Mouse (Mus musculus) testis, adult 2 months (tissue): ENCODE measurements around the gene Etnppl. TPM values are rescaled to one million over a fixed set of nuclear protein-coding genes. Genes with fewer than 3 reads are reported as not detected.
A peak's percentile ranks its signal among the peaks of the same experiment; 100 is the strongest.

Source experiments
- H3K27ac ChIP-seq: fragments of 200-500 bp; 2 replicates; pipeline ENCODE4 v1.5.1; 2012; ENCODE audit warnings: low read depth, low read length; ENCODE audit not compliant: control insufficient read depth, insufficient read depth
- H3K27me3 ChIP-seq: fragments of 200-500 bp; 2 replicates; pipeline ENCODE4 v1.6.1; 2012; ENCODE audit warnings: mild to moderate bottlenecking, low read length, moderate library complexity; ENCODE audit not compliant: control insufficient read depth, insufficient read depth
- H3K36me3 ChIP-seq: fragments of 200-500 bp; 2 replicates; pipeline ENCODE4 v1.6.1; 2012; ENCODE audit warnings: mild to moderate bottlenecking, low read length; ENCODE audit not compliant: control insufficient read depth, insufficient read depth
- H3K4me1 ChIP-seq: fragments of 200-500 bp; 2 replicates; pipeline ENCODE4 v1.6.1; 2012; ENCODE audit warnings: low read length; ENCODE audit not compliant: control insufficient read depth, insufficient read depth
- H3K4me3 ChIP-seq: fragments of 200-500 bp; 2 replicates; pipeline ENCODE4 v1.5.1; 2012; ENCODE audit warnings: low read depth, mild to moderate bottlenecking, low read length, moderate library complexity, mixed read lengths; ENCODE audit not compliant: control insufficient read depth
- CTCF ChIP-seq: fragments of 200-500 bp; IDR thresholded peaks from 2 replicates; pipeline ENCODE4 v1.5.1; 2012; ENCODE audit warnings: low read depth, mild to moderate bottlenecking, inconsistent platforms, low read length, moderate library complexity; ENCODE audit not compliant: control insufficient read depth, insufficient read depth, insufficient replicate concordance
- POLR2A ChIP-seq: fragments of 200-500 bp; IDR thresholded peaks from 2 replicates; pipeline ENCODE4 v1.6.1; 2012; ENCODE audit warnings: low read depth, mild to moderate bottlenecking, inconsistent platforms, low read length, moderate library complexity; ENCODE audit not compliant: control insufficient read depth
- polyA plus RNA-seq: library from polyadenylated mRNA; depleted of rRNA; stranded (reverse); fragments of >200 nt; gene quantifications from 2 replicates; pipeline ENCODE4 v1.2.3, GENCODE M21; 2012

Etnppl gene
- polyA plus RNA-seq, 1 experiment = not detected

GRCm38 (mm10) chr3:130620517-130621146 lies 3.4 kb downstream of the Etnppl start:
- no peaks in the 10 kb centered on the region for H3K27me3 ChIP-seq
- H3K27ac ChIP-seq = no peak overlapping the region
- H3K36me3 ChIP-seq = no peaks in the 10 kb centered on the region
- TF ChIP-seq CTCF (no peak), POLR2A (no peak)
- no peak overlapping the region for H3K4me3 ChIP-seq
- no peaks in the 10 kb centered on the region for H3K4me1 ChIP-seq

- Histone ChIP-seq H3K4me1 (no peaks in the 10 kb centered on the region; the same call in 1 of the 2 replicates), H3K27me3 (no peaks in the 10 kb centered on the region), H3K36me3 (no peaks in the 10 kb centered on the region), H3K27ac (no peak overlapping the region), H3K4me3 (no peak overlapping the region)
- TF ChIP-seq POLR2A = no peak
- no peak; the same call in 1 of the 2 replicates for TF ChIP-seq CTCF
These were observed 11.1 kb downstream of the Etnppl start for GRCm38 (mm10) chr3:130628358-130628757.

- Histone ChIP-seq H3K4me3 (no peak overlapping the region), H3K4me1 (peaks cover 2% of the 10 kb centered on the region; the same call in 1 of the 2 replicates)
These were observed 16.6 kb downstream of the Etnppl start for GRCm38 (mm10) chr3:130633859-130634258.

GRCm38 (mm10) chr3:130646110-130646810 lies 29.0 kb downstream of the Etnppl start:
- H3K27me3 ChIP-seq = no peaks in the 10 kb centered on the region
- no peaks in the 10 kb centered on the region for H3K36me3 ChIP-seq
- no peaks in the 10 kb centered on the region for H3K4me1 ChIP-seq
- H3K27ac ChIP-seq = no peak overlapping the region
- H3K4me3 ChIP-seq = no peak overlapping the region
- TF ChIP-seq CTCF (no peak), POLR2A (no peak)

More at GRCm38 (mm10) chr3:130633859-130634258, 16.6 kb downstream of the Etnppl start:
- Histone ChIP-seq H3K27me3 (no peaks in the 10 kb centered on the region), H3K27ac (peak overlapping the region; percentile 72), H3K36me3 (no peaks in the 10 kb centered on the region)
- TF ChIP-seq CTCF (no peak), POLR2A (no peak)

- Histone ChIP-seq H3K27ac (no peak overlapping the region), H3K36me3 (no peaks in the 10 kb centered on the region), H3K4me1 (no peaks in the 10 kb centered on the region), H3K27me3 (no peaks in the 10 kb centered on the region), H3K4me3 (no peak overlapping the region)
- no peak for TF ChIP-seq POLR2A
- TF ChIP-seq CTCF = no peak
These were observed 32.3 kb downstream of the Etnppl start for GRCm38 (mm10) chr3:130649569-130649968.

- no peaks in the 10 kb centered on the region for H3K27me3 ChIP-seq
- no peak overlapping the region for H3K4me3 ChIP-seq
- no peaks in the 10 kb centered on the region for H3K4me1 ChIP-seq
- H3K36me3 ChIP-seq = no peaks in the 10 kb centered on the region
- no peak overlapping the region for H3K27ac ChIP-seq
- TF ChIP-seq POLR2A = no peak
- no peak for TF ChIP-seq CTCF
These were observed 43.4 kb downstream of the Etnppl start for GRCm38 (mm10) chr3:130660619-130661018.

- TF ChIP-seq CTCF (no peak), POLR2A (no peak)
- no peaks in the 10 kb centered on the region for H3K27me3 ChIP-seq
- H3K4me3 ChIP-seq = no peak overlapping the region
- H3K36me3 ChIP-seq = no peaks in the 10 kb centered on the region
- no peaks in the 10 kb centered on the region for H3K4me1 ChIP-seq
- no peak overlapping the region for H3K27ac ChIP-seq
These were observed 45.2 kb downstream of the Etnppl start for GRCm38 (mm10) chr3:130662496-130662895.
